Comparison of ENCODE assay signal across 9 mouse cellular contexts in genomic region chr1:132880161-132881005, GRCm38 (mm10). TPM values are rescaled to one million over a fixed set of nuclear protein-coding genes. Genes with fewer than 3 reads are reported as not detected.
DNase-seq lines count a peak whose midpoint lies in the region; ATAC-seq and TF ChIP-seq lines count a peak whose summit lies in the region.
"Had no signal": no experiment of that assay in that cellular context is flagged by ENCODE, and none has a peak within 500 bp of the region (broad histone marks: within the 10 kb centered on the region; RNA-seq: fewer than 3 reads in every experiment).

Lrrn2 (plus strand) TSS chr1:132880273.

- no peak for TF ChIP-seq CTCF in lung, embryonic 14.5 days (IDR thresholded peaks at IDR 0.05; ENCODE audit: low read depth)
- no peak for TF ChIP-seq CTCF in liver, adult 2 months (IDR thresholded peaks at IDR 0.05; ENCODE audit: low read depth, low read length)

- peak within 1 kb of the TSS; percentile 10 for H3K9ac ChIP-seq in lung, embryonic 14.5 days
- peak within 1 kb of the TSS; percentile 63 for H3K9ac ChIP-seq in kidney, embryonic 16.5 days (replicated peaks; ENCODE audit: low read length)
- H3K9ac ChIP-seq in liver, adult 2 months (ENCODE audit: low read depth, low read length), result no peak within 1 kb of the TSS

- peaks cover 55% of the 10 kb centered on the region for H3K27me3 ChIP-seq in lung, embryonic 14.5 days (ENCODE audit: insufficient read depth, low read length)
- H3K27me3 ChIP-seq in kidney, embryonic 16.5 days (ENCODE audit: insufficient read depth, low read length), result peaks cover 63% of the 10 kb centered on the region
- H3K27me3 ChIP-seq in liver, adult 2 months (ENCODE audit: control insufficient read depth, insufficient read depth, low read length), result peaks cover 21% of the 10 kb centered on the region

- no peaks in the 10 kb centered on the region for H3K36me3 ChIP-seq in lung, embryonic 14.5 days (ENCODE audit: insufficient read depth)
- no peaks in the 10 kb centered on the region for H3K36me3 ChIP-seq in kidney, embryonic 16.5 days (ENCODE audit: insufficient read depth, low read length)
- H3K36me3 ChIP-seq in liver, adult 2 months (ENCODE audit: control insufficient read depth, insufficient read depth, low read length), result no peaks in the 10 kb centered on the region

- H3K27ac ChIP-seq in lung, embryonic 14.5 days (ENCODE audit: low read depth), result no peak within 1 kb of the TSS
- no peak within 1 kb of the TSS for H3K27ac ChIP-seq in kidney, embryonic 16.5 days (ENCODE audit: low read length)
- H3K27ac ChIP-seq in liver, adult 2 months (replicated peaks; ENCODE audit: insufficient read depth, low read depth, low read length), result no peak within 1 kb of the TSS

- peak within 1 kb of the TSS; percentile 58 for H3K4me3 ChIP-seq in lung, embryonic 14.5 days (ENCODE audit: low read depth, low read length)
- peak within 1 kb of the TSS; percentile 48 for H3K4me3 ChIP-seq in kidney, embryonic 16.5 days (ENCODE audit: low read length)
- peak within 1 kb of the TSS; percentile 10; the same call in 1 of the 2 replicates for H3K4me3 ChIP-seq in liver, adult 2 months (ENCODE audit: insufficient read depth, low read depth, low read length)

- WGBS in lung, embryonic 14.5 days, result under 1% methylated on average over 60 of the region's 80 CpGs
- WGBS in kidney, embryonic 16.5 days, result under 1% methylated on average over 71 of the region's 80 CpGs
- WGBS in liver, adult 2 months, result 2% methylated on average over 78 of the region's 80 CpGs

- no peaks in the 10 kb centered on the region for H3K9me3 ChIP-seq in lung, embryonic 14.5 days (ENCODE audit: low read depth, low read length)
- no peaks in the 10 kb centered on the region for H3K9me3 ChIP-seq in kidney, embryonic 16.5 days (ENCODE audit: low read length)

- H3K4me1 ChIP-seq in lung, embryonic 14.5 days (ENCODE audit: insufficient read depth), result no peaks in the 10 kb centered on the region
- H3K4me1 ChIP-seq in kidney, embryonic 16.5 days (ENCODE audit: insufficient read depth, low read length), result peaks cover 12% of the 10 kb centered on the region
- H3K4me1 ChIP-seq in liver, adult 2 months (ENCODE audit: control insufficient read depth, insufficient read depth, low read length), result no peaks in the 10 kb centered on the region

- ATAC-seq in lung, embryonic 14.5 days (ENCODE audit: insufficient read depth), result peak; percentile 81
- peak; percentile 76 for ATAC-seq in kidney, embryonic 16.5 days (ENCODE audit: low FRiP score, low TSS enrichment)

- H3K4me2 ChIP-seq in lung, embryonic 14.5 days, result peak within 1 kb of the TSS; percentile 97
- H3K4me2 ChIP-seq in kidney, embryonic 16.5 days (replicated peaks; ENCODE audit: low read depth, low read length), result peak within 1 kb of the TSS; percentile 97

- peak; percentile 67 for DNase-seq in lung, embryonic 14.5 days
- no peak for DNase-seq in lung, postnatal 36 days
- peak; percentile 77 for DNase-seq in embryo, embryonic 11 days
- peak; percentile 32 to 50 for DNase-seq in heart, adult 18-20 months
- no peak for DNase-seq in liver, adult 2 months (ENCODE audit: extremely low read depth, low read depth, low spot score)
- DNase-seq in ovary, adult 18-20 months (ENCODE audit: low spot score), result peak; percentile 8
- no peak for DNase-seq in thymus, postnatal 36 days

- no peak for TF ChIP-seq POLR2A in liver, adult 2 months (IDR thresholded peaks at IDR 0.05; ENCODE audit: extremely low read depth, insufficient read depth, low read length)

- no peaks in the 10 kb centered on the region for H3K79me2 ChIP-seq in liver, adult 2 months (ENCODE audit: control insufficient read depth, insufficient read depth, low read length)

RNA-seq across cellular contexts. Expression of gene Lrrn2, which starts in this region (rescaled TPM):
- polyA plus RNA-seq in lung, embryonic 14.5 days (2014; fragmentation: Nextera tagmentation; extraction: Ambion mirVana), result 3.2 and 3.5 TPM in 2 replicates
- 1 to 10 TPM; 3.8 to 4.2 TPM for total RNA-seq in heart, adult 18-20 months (2021)
- polyA plus RNA-seq in kidney, embryonic 16.5 days (2015; fragmentation: Nextera tagmentation; extraction: Ambion mirVana), result 4.1 and 5.2 TPM in 2 replicates
- total RNA-seq in liver, adult 2 months (2014; rRNA removed), result 0.07 TPM in 1 of 2 replicates, not detected in the other
- not detected in 2 replicates for polyA plus RNA-seq in liver, adult 2 months (2012; rRNA removed)
- total RNA-seq: CH12.LX had no signal

Comparison
In these comparisons a context has a peak if more than half of its experiments do, and no peak if none do; other contexts are left out.
1. DNase-seq: peak in lung, embryonic 14.5 days (single experiment), embryo, embryonic 11 days (single experiment), heart, adult 18-20 months (2 of 2) and ovary, adult 18-20 months (single experiment); none in lung, postnatal 36 days (single experiment), liver, adult 2 months (single experiment) and thymus, postnatal 36 days (0 of 2).
2. Peak in every context shown above with its lines, with median percentiles within 50 percentile points of each other: H3K4me3 ChIP-seq.